Mouse (Mus musculus) midbrain, postnatal 0 days (tissue): ENCODE measurements around the gene Galnt10. TPM values are rescaled to one million over a fixed set of nuclear protein-coding genes. Genes with fewer than 3 reads are reported as not detected.
A peak's percentile ranks its signal among the peaks of the same experiment; 100 is the strongest.

Experiments
- ATAC-seq: fragments of 200-750 bp; cut with Nextera tagmentation; 2 replicates; pipeline ENCODE4 v1.8.0; 2017; ENCODE audit warnings: moderate number of reproducible peaks, mild to moderate bottlenecking, moderate TSS enrichment, moderate library complexity; ENCODE audit not compliant: low FRiP score
- DNase-seq: peaks from one replicate; pipeline ENCODE4 v3.0.0-alpha.2; 2015; ENCODE audit warnings: low spot score
- H3K27ac ChIP-seq: fragments of 300-500 bp; sonication (generic); 2 replicates; pipeline ENCODE4 v1.5.1; 2014; ENCODE audit warnings: low read depth, mild to moderate bottlenecking, low read length, mixed read lengths
- H3K27me3 ChIP-seq: fragments of 300-500 bp; sonication (generic); 2 replicates; pipeline ENCODE4 v1.6.1; 2014; ENCODE audit warnings: low read length, control low read depth, mixed read lengths; ENCODE audit not compliant: insufficient read depth
- H3K36me3 ChIP-seq: fragments of 300-500 bp; sonication (generic); 2 replicates; pipeline ENCODE4 v1.6.1; 2014; ENCODE audit warnings: low read length, control low read depth, mixed read lengths; ENCODE audit not compliant: insufficient read depth
- H3K4me1 ChIP-seq: fragments of 300-500 bp; sonication (generic); 2 replicates; pipeline ENCODE4 v1.6.1; 2014; ENCODE audit warnings: mild to moderate bottlenecking, control low read depth, antibody characterized with exemption, low read length, mixed read lengths; ENCODE audit not compliant: insufficient read depth
- H3K4me2 ChIP-seq: fragments of 300-500 bp; sonication (generic); 2 replicates; pipeline ENCODE4 v1.6.1; 2014; ENCODE audit warnings: low read depth, mild to moderate bottlenecking, low read length, mixed read lengths; ENCODE audit not compliant: poor library complexity, severe bottlenecking
- H3K4me3 ChIP-seq: fragments of 300-500 bp; sonication (generic); 2 replicates; pipeline ENCODE4 v1.5.1; 2014; ENCODE audit warnings: low read depth, mild to moderate bottlenecking, low read length, moderate library complexity
- H3K9ac ChIP-seq: fragments of 300-500 bp; sonication (generic); replicated peaks from 2 replicates; pipeline ENCODE4 v1.6.1; 2014; ENCODE audit warnings: mild to moderate bottlenecking, low read length, moderate library complexity, mixed read lengths; ENCODE audit not compliant: poor library complexity, severe bottlenecking
- H3K9me3 ChIP-seq: fragments of 300-500 bp; sonication (generic); 2 replicates; pipeline ENCODE4 v1.6.1; 2016; ENCODE audit warnings: low read length, control low read depth
- CTCF ChIP-seq: IDR thresholded peaks from 2 replicates; pipeline ENCODE4 v1.5.1; 2016; ENCODE audit warnings: antibody characterized with exemption, mild to moderate bottlenecking
- WGBS: fragments of 180-500 bp; shearing (Covaris S2); extraction: QIAGEN DNeasy Blood & Tissue Kit; methylation state at CpG from one replicate; pipeline ENCODE4 v1.1.7; 2014; 5-methylcytosine and 5-hydroxymethylcytosine counted together
- polyA plus RNA-seq: library from polyadenylated mRNA; unstranded; fragments of >200 nt; fragmentation: Nextera tagmentation; extraction: Ambion mirVana; gene quantifications from 2 replicates; pipeline ENCODE4 v1.2.1, GENCODE M21; 2015
- total RNA-seq: library from RNA; depleted of rRNA; stranded (reverse); fragments of >200 nt; gene quantifications from 2 replicates; pipeline ENCODE4 v1.2.3, GENCODE M21; 2014

Galnt10 gene
- total and polyA plus RNA-seq, 2 experiments from 2014 or later: 11.8 to 26.0 TPM

GRCm38 (mm10) chr11:57684891-57685290 is 39.6 kb downstream of the Galnt10 start:
- H3K4me3 ChIP-seq: no peak overlapping the region
- no peaks in the 10 kb centered on the region for H3K27me3 ChIP-seq
- TF ChIP-seq CTCF: no peak
- peaks cover 5% of the 10 kb centered on the region for H3K4me1 ChIP-seq
- H3K4me2 ChIP-seq: no peak overlapping the region
- ATAC-seq (no peak), DNase-seq (no peak)
- 37% methylated on average over 5 of the region's 5 CpGs for WGBS
- no peak overlapping the region for H3K9ac ChIP-seq
- no peaks in the 10 kb centered on the region for H3K9me3 ChIP-seq
- H3K27ac ChIP-seq: no peak overlapping the region
- no peaks in the 10 kb centered on the region for H3K36me3 ChIP-seq

- H3K4me1 ChIP-seq: peaks cover 5% of the 10 kb centered on the region
- H3K9ac ChIP-seq: no peak overlapping the region; the same call in 1 of the 2 replicates
- no peak overlapping the region for H3K4me3 ChIP-seq
- no peak for TF ChIP-seq CTCF
- DNase-seq: no peak
- 22% methylated on average over 10 of the region's 10 CpGs for WGBS
- no peak overlapping the region; the same call in 1 of the 2 replicates for H3K4me2 ChIP-seq
- H3K9me3 ChIP-seq: no peaks in the 10 kb centered on the region
- peak overlapping the region; percentile 43; the same call in 1 of the 2 replicates for H3K27ac ChIP-seq
- H3K27me3 ChIP-seq: no peaks in the 10 kb centered on the region
- ATAC-seq: no peak
- no peaks in the 10 kb centered on the region for H3K36me3 ChIP-seq
Observed at GRCm38 (mm10) chr11:57685689-57686454, 40.6 kb downstream of the Galnt10 start.

GRCm38 (mm10) chr11:57686797-57687196 is 41.6 kb downstream of the Galnt10 start:
- H3K4me3 ChIP-seq: no peak overlapping the region
- TF ChIP-seq CTCF: no peak
- H3K4me1 ChIP-seq: peaks cover 5% of the 10 kb centered on the region
- H3K4me2 ChIP-seq: no peak overlapping the region
- DNase-seq (no peak), ATAC-seq (no peak)
- H3K9ac ChIP-seq: no peak overlapping the region
- no peaks in the 10 kb centered on the region for H3K36me3 ChIP-seq
- no peaks in the 10 kb centered on the region for H3K9me3 ChIP-seq
- H3K27me3 ChIP-seq: no peaks in the 10 kb centered on the region
- WGBS: 70% methylated on average over 12 of the region's 12 CpGs
- H3K27ac ChIP-seq: no peak overlapping the region

- H3K4me1 ChIP-seq: peaks cover 5% of the 10 kb centered on the region
- no peak for TF ChIP-seq CTCF
- WGBS: 98% methylated on average over 9 of the region's 9 CpGs
Observed at GRCm38 (mm10) chr11:57687258-57687657, 42.0 kb downstream of the Galnt10 start.

GRCm38 (mm10) chr11:57688179-57688929 is 43.1 kb downstream of the Galnt10 start:
- no peaks in the 10 kb centered on the region for H3K27me3 ChIP-seq
- ATAC-seq: no peak
- no peaks in the 10 kb centered on the region for H3K36me3 ChIP-seq
- no peak overlapping the region for H3K4me3 ChIP-seq
- no peaks in the 10 kb centered on the region for H3K9me3 ChIP-seq
- 77% methylated on average over 14 of the region's 14 CpGs for WGBS
- DNase-seq: no peak
- no peak overlapping the region for H3K9ac ChIP-seq
- H3K4me2 ChIP-seq: no peak overlapping the region
- H3K27ac ChIP-seq: no peak overlapping the region
- no peak for TF ChIP-seq CTCF
- peaks cover 8% of the 10 kb centered on the region for H3K4me1 ChIP-seq

More at GRCm38 (mm10) chr11:57687258-57687657, 42.0 kb downstream of the Galnt10 start:
- DNase-seq (no peak), ATAC-seq (no peak)
- H3K9me3 ChIP-seq: no peaks in the 10 kb centered on the region
- no peak overlapping the region for H3K27ac ChIP-seq
- H3K4me2 ChIP-seq: no peak overlapping the region
- no peak overlapping the region for H3K9ac ChIP-seq
- no peaks in the 10 kb centered on the region for H3K36me3 ChIP-seq
- no peak overlapping the region for H3K4me3 ChIP-seq
- H3K27me3 ChIP-seq: no peaks in the 10 kb centered on the region

GRCm38 (mm10) chr11:57689811-57690210 is 44.6 kb downstream of the Galnt10 start:
- Histone ChIP-seq H3K9ac (no peak overlapping the region), H3K36me3 (no peaks in the 10 kb centered on the region), H3K4me2 (no peak overlapping the region), H3K27me3 (no peaks in the 10 kb centered on the region), H3K9me3 (no peaks in the 10 kb centered on the region), H3K27ac (no peak overlapping the region), H3K4me3 (no peak overlapping the region), H3K4me1 (0 out of 2 replicates have a peak, but pooled peaks cover 3% of the 10 kb centered on the region)
- 67% methylated on average over 6 of the region's 6 CpGs for WGBS
- DNase-seq (no peak), ATAC-seq (no peak)
- no peak for TF ChIP-seq CTCF
